ENCODE assay signal across 7 mouse cellular contexts in genomic region chr11:119363534-119364145, GRCm38 (mm10). TPM values are rescaled to one million over a fixed set of nuclear protein-coding genes. Genes with fewer than 3 reads are reported as not detected.
DNase-seq lines count a peak whose midpoint lies in the region; ATAC-seq lines count a peak whose summit lies in the region.

No protein-coding gene starts in this region.

- DNase-seq in ZHBTc4 (ENCODE audit: low read depth, low spot score): peak; percentile 87
- DNase-seq in cerebellum, postnatal 14 days: peak; percentile 85 to 87
- DNase-seq in gastrocnemius, adult 18-20 months (ENCODE audit: low spot score): peak; percentile 66
- peak; percentile 44 for DNase-seq in hindlimb bud, embryonic 11.5 days (ENCODE audit: extremely low spot score, low read depth, low spot score)
- DNase-seq in left cerebral cortex, adult 18-20 months (ENCODE audit: low spot score in 2 of 2): peak; percentile 69
- DNase-seq in right cerebral cortex, postnatal 14 days: peak; percentile 69

- peak; percentile 100 for ATAC-seq in megakaryocyte, adult 5-6 weeks (ENCODE audit: poor library complexity, severe bottlenecking)

RNA-seq across cellular contexts. Expression of gene Slc26a11, which starts 8.3 kb away (rescaled TPM):
- 1 to 10 TPM; 2.4 to 2.8 TPM for total RNA-seq in gastrocnemius, adult 18-20 months (2021)
- 1 to 10 TPM; 3.4 to 4.0 TPM for total RNA-seq in left cerebral cortex, adult 18-20 months (2021)
- 4.8 and 6.0 TPM in 2 replicates for total RNA-seq in megakaryocyte, adult 5-6 weeks (2015)
- 1.2 and 3.4 TPM in 2 replicates for total RNA-seq in megakaryocyte, adult 5-6 weeks (2017)

RNA-seq across cellular contexts. Expression of gene Sgsh, which starts 8.3 kb away (rescaled TPM):
- 1 to 10 TPM; 3.3 to 3.4 TPM for total RNA-seq in gastrocnemius, adult 18-20 months (2021)
- 1 to 10 TPM; 3.9 to 4.1 TPM for total RNA-seq in left cerebral cortex, adult 18-20 months (2021)
- 12.9 and 15.0 TPM in 2 replicates for total RNA-seq in megakaryocyte, adult 5-6 weeks (2015)
- 12.9 and 15.8 TPM in 2 replicates for total RNA-seq in megakaryocyte, adult 5-6 weeks (2017)

RNA-seq across cellular contexts. Expression of gene Rnf213, which starts 29.3 kb away (rescaled TPM):
- 1 to 10 TPM; 5.7 to 6.6 TPM for total RNA-seq in gastrocnemius, adult 18-20 months (2021)
- total RNA-seq in left cerebral cortex, adult 18-20 months (2021): 1 to 10 TPM; 3.6 to 4.0 TPM
- total RNA-seq in megakaryocyte, adult 5-6 weeks (2015): 108 and 121 TPM in 2 replicates
- 70.7 and 84.8 TPM in 2 replicates for total RNA-seq in megakaryocyte, adult 5-6 weeks (2017)

RNA-seq across cellular contexts. Expression of gene Card14, which starts 56.1 kb away (rescaled TPM):
- total RNA-seq in gastrocnemius, adult 18-20 months (2021): under 1 TPM; 0.21 to 0.34 TPM
- under 1 TPM; 0.12 to 0.28 TPM for total RNA-seq in left cerebral cortex, adult 18-20 months (2021)
- total RNA-seq in megakaryocyte, adult 5-6 weeks (2015): not detected in 2 replicates
- total RNA-seq in megakaryocyte, adult 5-6 weeks (2017): 0.04 TPM in 1 of 2 replicates, not detected in the other

Comparison
In these comparisons a context has a peak if more than half of its experiments do, and no peak if none do; other contexts are left out.
1. Peak in every context shown above with its lines: DNase-seq and ATAC-seq.
2. RNA of gene Rnf213, which starts 29.3 kb away (total RNA-seq): 70.7 to 121 TPM in megakaryocyte, adult 5-6 weeks; 5.7 to 6.6 TPM in gastrocnemius, adult 18-20 months and 3.6 to 4.0 TPM in left cerebral cortex, adult 18-20 months; every median in the first group is over 4 times any median in the second.